Mouse (Mus musculus) limb, embryonic 12.5 days (tissue): ENCODE measurements around the gene Grm1. TPM values are rescaled to one million over a fixed set of nuclear protein-coding genes. Genes with fewer than 3 reads are reported as not detected.

Source experiments
- ATAC-seq: fragments of 200-750 bp; cut with Nextera tagmentation; 2 replicates; pipeline ENCODE4 v1.8.0; 2017; ENCODE audit warnings: low read depth, moderate TSS enrichment; ENCODE audit not compliant: insufficient number of reproducible peaks, insufficient read depth, low FRiP score, low TSS enrichment
- H3K27ac ChIP-seq: fragments of 300-500 bp; sonication (generic); 2 replicates; pipeline ENCODE4 v1.5.1; 2016; ENCODE audit warnings: mild to moderate bottlenecking, moderate library complexity
- H3K27me3 ChIP-seq: fragments of 300-500 bp; sonication (generic); 2 replicates; pipeline ENCODE4 v1.6.1; 2016; ENCODE audit warnings: mild to moderate bottlenecking, moderate library complexity
- H3K36me3 ChIP-seq: fragments of 300-500 bp; sonication (generic); 2 replicates; pipeline ENCODE4 v1.6.1; 2016; ENCODE audit warnings: mild to moderate bottlenecking, moderate library complexity
- H3K4me1 ChIP-seq: fragments of 300-500 bp; sonication (generic); replicated peaks from 2 replicates; pipeline ENCODE4 v1.6.1; 2016
- H3K4me2 ChIP-seq: fragments of 300-500 bp; sonication (generic); 2 replicates; pipeline ENCODE4 v1.6.1; 2016; ENCODE audit warnings: mild to moderate bottlenecking, moderate library complexity
- H3K4me3 ChIP-seq: fragments of 300-500 bp; sonication (generic); replicated peaks from 2 replicates; pipeline ENCODE4 v1.5.1; 2016; ENCODE audit warnings: mild to moderate bottlenecking
- H3K9ac ChIP-seq: fragments of 300-500 bp; sonication (generic); replicated peaks from 2 replicates; pipeline ENCODE4 v1.6.1; 2016; ENCODE audit warnings: mild to moderate bottlenecking, moderate library complexity
- H3K9me3 ChIP-seq: fragments of 300-500 bp; sonication (generic); 2 replicates; pipeline ENCODE4 v1.6.1; 2016; ENCODE audit warnings: mild to moderate bottlenecking, moderate library complexity
- WGBS: fragments of 180-500 bp; shearing (Covaris S2); methylation state at CpG from one replicate; pipeline ENCODE4 v1.1.7; 2016; 5-methylcytosine and 5-hydroxymethylcytosine counted together
- polyA plus RNA-seq: library from polyadenylated mRNA; unstranded; fragments of >200 nt; fragmentation: Nextera tagmentation; extraction: Ambion mirVana; gene quantifications from 2 replicates; pipeline ENCODE4 v1.2.1, GENCODE M21; 2016

Grm1 gene
- polyA plus RNA-seq = 0.03 TPM in 1 of 2 replicates, not detected in the other

DNA sequence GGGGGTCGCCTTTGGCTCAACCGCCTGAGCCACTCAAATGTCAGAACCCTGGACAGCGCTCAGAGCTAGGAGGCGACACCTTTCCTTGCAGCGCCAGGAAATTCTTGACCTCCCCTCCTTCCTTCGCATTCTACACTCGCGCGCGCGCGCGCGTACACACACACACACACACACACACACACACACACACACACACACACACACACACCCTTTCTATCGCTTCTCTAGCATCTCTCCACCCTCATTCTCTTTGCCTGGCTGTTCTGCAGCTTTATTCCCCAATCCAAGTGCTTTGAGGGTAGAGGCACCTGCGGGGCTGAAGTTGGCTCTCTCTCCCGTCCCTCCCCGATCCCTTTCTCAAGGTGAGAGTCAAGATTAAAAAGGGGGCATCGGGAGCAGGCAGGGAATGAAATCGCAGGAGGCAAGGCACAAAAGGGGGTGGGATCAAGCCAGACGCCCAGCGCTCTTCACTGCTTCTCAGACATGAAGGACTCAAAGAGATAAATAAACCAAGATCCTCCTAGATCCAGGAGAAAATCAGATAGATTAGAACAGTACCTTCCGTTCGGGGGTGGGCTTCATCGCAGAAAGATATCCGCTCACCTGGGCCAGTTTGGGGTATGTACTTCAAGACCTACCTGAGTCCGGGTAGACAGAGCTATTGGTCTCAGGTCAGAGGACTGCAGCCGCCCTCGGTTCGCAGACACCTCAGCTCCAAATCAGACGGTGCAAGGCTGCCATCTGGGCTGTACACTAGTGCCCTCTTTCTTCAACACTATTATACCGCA lies at the start of gene Grm1:
TSS of gene Grm1 (minus strand) at position 746 of the 788 bp plus-strand sequence.
- no peaks in the 10 kb centered on the region for H3K4me1 ChIP-seq
- H3K9me3 ChIP-seq = peaks cover 3% of the 10 kb centered on the region; the same call in 1 of the 2 replicates
- no peak for ATAC-seq
- no peak within 1 kb of the TSS; the same call in 1 of the 2 replicates for H3K4me3 ChIP-seq
- no peak within 1 kb of the TSS for H3K9ac ChIP-seq
- H3K36me3 ChIP-seq = no peaks in the 10 kb centered on the region
- peak within 1 kb of the TSS; percentile 24; the same call in 1 of the 2 replicates for H3K4me2 ChIP-seq
- H3K27me3 ChIP-seq = peaks cover 47% of the 10 kb centered on the region
- 2% methylated on average over 25 of the region's 32 CpGs for WGBS
- no peak within 1 kb of the TSS for H3K27ac ChIP-seq

DNA sequence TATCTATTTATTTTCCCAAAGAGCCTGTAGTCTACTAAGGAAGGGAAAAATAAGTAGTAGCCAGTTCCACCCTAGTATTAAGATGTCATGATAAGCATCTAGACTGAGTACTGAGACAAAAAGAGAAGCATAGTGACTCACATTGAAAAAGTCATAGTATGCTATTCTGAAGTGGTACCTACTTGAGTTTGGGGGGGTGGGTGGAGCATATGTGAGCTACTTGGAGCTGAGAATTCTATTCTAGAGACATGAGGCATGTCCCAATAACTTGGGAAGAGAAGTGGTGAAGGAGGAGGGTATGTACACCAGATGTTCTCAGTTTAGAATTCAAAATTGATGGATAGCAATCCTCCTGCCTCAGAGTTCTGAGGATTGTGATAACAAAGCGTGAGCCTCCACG lies 39.6 kb upstream of the Grm1 start:
- Histone ChIP-seq H3K36me3 (no peaks in the 10 kb centered on the region), H3K4me2 (no peak overlapping the region), H3K4me3 (no peak overlapping the region), H3K27me3 (no peaks in the 10 kb centered on the region), H3K4me1 (no peaks in the 10 kb centered on the region), H3K9ac (no peak overlapping the region), H3K9me3 (no peaks in the 10 kb centered on the region), H3K27ac (no peak overlapping the region)
- no peak for ATAC-seq
- 96% methylated on average over 2 of the region's 2 CpGs for WGBS

DNA sequence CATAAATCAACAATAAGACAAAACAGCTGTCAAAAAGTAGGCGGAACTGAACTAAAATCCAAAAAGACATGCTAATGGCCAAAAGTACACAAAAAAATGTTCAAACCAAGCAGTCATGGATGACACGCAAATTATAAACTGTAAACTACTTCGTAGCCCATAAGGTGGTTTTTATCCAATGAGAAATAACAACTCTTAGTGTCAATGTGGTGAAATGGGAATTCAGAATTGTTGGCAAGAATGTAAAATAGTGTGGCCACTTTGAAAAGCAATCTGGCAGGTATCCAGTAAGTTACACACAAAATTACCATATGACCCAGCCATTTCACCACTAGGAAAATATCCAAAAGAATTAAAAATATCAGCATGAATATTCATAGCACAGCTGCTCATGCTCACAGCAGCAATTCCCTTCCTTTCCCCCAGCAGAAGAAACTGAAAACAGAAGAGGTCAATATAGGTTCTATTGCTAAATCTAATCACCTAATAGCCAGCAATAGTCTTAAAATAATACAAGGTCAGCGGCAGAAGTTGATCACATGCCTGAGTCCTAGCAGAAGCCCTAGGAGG lies 16.4 kb upstream of the Grm1 start:
- Histone ChIP-seq H3K27ac (no peak overlapping the region), H3K4me1 (no peaks in the 10 kb centered on the region), H3K27me3 (no peaks in the 10 kb centered on the region), H3K36me3 (no peaks in the 10 kb centered on the region), H3K4me3 (no peak overlapping the region), H3K9me3 (no peaks in the 10 kb centered on the region), H3K9ac (no peak overlapping the region), H3K4me2 (no peak overlapping the region)
- 89% methylated on average over 4 of the region's 4 CpGs for WGBS
- no peak for ATAC-seq

DNA sequence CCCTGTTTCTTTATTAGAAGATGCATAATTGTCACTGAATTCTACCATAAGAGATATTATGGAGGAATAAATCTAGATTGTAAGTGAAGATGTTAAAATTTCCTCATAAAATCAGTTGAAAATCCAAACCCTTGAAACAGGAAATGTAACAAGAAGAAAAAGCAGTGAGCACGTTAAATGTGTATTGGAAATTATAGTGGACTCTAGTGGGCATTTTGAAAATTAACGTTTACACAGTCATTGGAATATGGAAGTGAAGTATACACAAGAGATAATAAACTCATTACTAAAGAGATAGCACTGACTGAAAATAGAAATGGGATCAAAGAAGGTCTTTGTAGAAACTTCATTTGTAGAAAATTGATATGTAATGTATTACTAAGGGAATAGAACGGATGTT lies 4.2 kb upstream of the Grm1 start:
- Histone ChIP-seq H3K4me2 (no peak overlapping the region), H3K4me1 (no peaks in the 10 kb centered on the region), H3K9ac (no peak overlapping the region), H3K36me3 (no peaks in the 10 kb centered on the region), H3K4me3 (no peak overlapping the region), H3K27ac (no peak overlapping the region), H3K9me3 (no peaks in the 10 kb centered on the region), H3K27me3 (peaks cover 20% of the 10 kb centered on the region)
- ATAC-seq = no peak
- 91% methylated on average over 3 of the region's 3 CpGs for WGBS

DNA sequence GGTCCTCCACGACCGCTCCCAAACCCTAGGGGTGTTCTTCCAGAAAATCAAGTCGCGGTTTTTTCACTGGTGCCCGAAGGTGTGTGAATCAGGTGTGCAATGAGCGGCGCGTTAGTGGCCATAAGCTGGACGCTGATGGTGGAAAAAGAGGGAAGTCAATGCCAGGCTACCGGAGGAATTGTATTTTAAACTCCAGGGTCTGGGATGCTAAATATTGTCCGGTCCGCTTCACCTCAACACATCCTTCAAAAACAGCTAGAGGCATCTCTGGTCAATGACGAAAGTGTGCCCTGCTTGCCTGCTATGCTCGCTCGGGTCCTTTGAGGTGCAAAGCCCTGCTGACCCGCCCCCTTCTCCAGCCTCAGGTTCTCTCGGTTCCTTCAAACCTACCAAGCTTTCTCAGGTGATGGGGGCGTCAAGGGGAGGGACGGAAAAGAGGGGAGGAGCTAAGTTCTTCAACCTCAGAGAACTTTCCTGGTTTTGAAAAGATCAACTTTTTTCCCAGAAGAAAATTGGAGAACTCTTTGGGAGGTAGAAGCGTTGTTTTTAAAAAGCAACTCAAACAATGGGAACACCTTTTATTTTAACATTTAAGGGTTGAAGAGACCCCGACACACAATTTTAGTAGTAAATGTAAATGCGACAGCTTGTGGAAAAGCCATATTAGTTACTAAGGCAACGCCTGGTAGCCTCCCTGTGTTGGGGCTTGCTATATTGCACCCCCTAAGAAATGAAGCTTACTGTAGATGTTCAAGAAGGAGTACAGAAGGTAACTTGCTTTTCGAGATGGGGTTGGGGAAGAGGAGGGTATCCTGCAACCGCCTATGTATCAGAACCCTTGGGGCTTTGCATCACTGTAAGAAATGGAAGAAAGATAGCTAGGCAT lies 1.2 kb downstream of the Grm1 start:
- no peak overlapping the region for H3K4me2 ChIP-seq
- peaks cover 3% of the 10 kb centered on the region; the same call in 1 of the 2 replicates for H3K9me3 ChIP-seq
- no peaks in the 10 kb centered on the region for H3K4me1 ChIP-seq
- WGBS = 8% methylated on average over 25 of the region's 25 CpGs
- peaks cover 47% of the 10 kb centered on the region for H3K27me3 ChIP-seq
- H3K36me3 ChIP-seq = no peaks in the 10 kb centered on the region
- no peak overlapping the region for H3K9ac ChIP-seq
- no peak overlapping the region for H3K4me3 ChIP-seq
- no peak for ATAC-seq
- H3K27ac ChIP-seq = no peak overlapping the region

DNA sequence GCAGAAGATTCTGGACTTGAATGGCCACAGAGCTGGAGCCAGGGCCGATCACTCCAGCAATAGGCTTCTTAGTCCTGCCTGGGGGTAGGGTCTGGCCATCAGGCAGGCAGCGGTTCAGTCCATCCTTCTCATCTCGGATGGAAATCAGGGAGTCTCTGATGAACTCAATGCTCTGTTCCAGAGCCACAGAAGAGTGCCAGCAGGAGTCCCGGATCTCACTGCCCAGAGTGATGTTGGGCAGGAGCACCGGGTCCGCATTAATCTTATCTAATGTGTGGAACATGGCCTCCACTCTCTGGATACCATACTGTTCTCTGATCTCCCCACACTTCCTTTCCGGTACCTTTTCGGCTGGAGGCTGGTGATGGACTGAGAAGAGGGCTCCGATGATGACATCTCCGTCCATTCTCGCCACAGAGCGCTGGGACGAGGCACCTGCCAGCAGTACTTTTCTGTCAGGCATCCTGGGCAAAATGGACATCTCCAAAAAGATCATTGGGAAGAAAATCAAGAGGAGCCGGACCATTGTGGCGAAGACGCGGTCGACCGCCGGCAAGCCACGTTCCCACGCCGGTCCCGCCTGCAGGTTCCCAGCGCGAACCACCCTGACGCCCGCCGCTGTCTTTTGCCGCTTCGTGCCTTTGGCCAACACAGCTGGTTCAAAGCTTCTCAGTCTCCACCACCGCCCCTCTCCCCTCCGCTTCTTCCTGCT lies 2.0 kb downstream of the Grm1 start:
- 10% methylated on average over 33 of the region's 33 CpGs for whole genome bisulfite sequencing
- no peak for ATAC-seq
- Histone ChIP-seq H3K9me3 (peaks cover 3% of the 10 kb centered on the region; the same call in 1 of the 2 replicates), H3K27ac (no peak overlapping the region), H3K4me2 (no peak overlapping the region), H3K27me3 (peaks cover 47% of the 10 kb centered on the region), H3K4me1 (no peaks in the 10 kb centered on the region), H3K9ac (no peak overlapping the region), H3K36me3 (no peaks in the 10 kb centered on the region), H3K4me3 (no peak overlapping the region)

DNA sequence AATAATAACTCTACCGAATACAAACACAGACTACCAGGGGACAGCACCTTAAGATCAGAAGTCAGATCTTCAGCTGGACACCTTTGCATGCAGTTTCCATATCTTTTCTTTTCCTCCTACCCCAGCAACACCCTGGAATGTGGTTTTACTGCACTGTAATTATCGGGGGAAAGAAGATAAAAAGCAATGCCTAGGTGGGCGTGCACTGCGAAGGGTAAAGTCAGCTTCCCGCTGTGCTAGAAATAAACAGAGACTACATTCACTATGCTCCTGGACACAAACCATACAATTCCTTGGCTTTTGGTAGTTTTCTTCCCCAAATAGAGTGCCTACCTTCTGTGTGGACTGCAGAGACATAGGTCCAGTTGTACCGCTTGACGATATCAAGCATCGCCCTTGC lies 2.6 kb downstream of the Grm1 start:
- Histone ChIP-seq H3K9ac (no peak overlapping the region), H3K4me3 (no peak overlapping the region), H3K27ac (no peak overlapping the region), H3K4me1 (no peaks in the 10 kb centered on the region), H3K9me3 (peaks cover 3% of the 10 kb centered on the region; the same call in 1 of the 2 replicates), H3K27me3 (peaks cover 47% of the 10 kb centered on the region), H3K4me2 (no peak overlapping the region), H3K36me3 (no peaks in the 10 kb centered on the region)
- WGBS = 75% methylated on average over 8 of the region's 8 CpGs
- no peak for ATAC-seq

DNA sequence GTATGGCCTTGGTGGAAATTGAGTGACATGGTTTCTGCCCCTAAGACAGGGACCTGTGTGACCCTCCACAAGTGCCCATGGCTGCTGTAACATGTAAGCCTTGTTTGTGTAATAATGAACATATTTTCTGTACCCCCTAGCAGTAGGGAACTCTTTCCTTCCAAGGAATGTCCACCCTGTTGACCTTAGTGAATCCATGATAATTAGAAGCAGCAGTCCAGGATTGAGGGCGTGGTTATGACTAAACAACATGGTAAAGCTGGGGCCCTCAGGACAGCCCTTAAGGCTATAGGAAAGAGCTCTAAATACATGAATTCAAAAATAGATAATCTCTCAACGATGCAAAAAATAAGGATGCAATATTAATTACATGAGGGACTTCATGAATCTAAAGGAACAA lies 17.0 kb downstream of the Grm1 start:
- 57% methylated on average over 2 of the region's 2 CpGs for WGBS
- Histone ChIP-seq H3K9me3 (no peaks in the 10 kb centered on the region), H3K4me3 (no peak overlapping the region), H3K4me1 (no peaks in the 10 kb centered on the region), H3K36me3 (no peaks in the 10 kb centered on the region), H3K27ac (no peak overlapping the region), H3K27me3 (no peaks in the 10 kb centered on the region), H3K4me2 (no peak overlapping the region), H3K9ac (no peak overlapping the region)
- ATAC-seq = no peak

DNA sequence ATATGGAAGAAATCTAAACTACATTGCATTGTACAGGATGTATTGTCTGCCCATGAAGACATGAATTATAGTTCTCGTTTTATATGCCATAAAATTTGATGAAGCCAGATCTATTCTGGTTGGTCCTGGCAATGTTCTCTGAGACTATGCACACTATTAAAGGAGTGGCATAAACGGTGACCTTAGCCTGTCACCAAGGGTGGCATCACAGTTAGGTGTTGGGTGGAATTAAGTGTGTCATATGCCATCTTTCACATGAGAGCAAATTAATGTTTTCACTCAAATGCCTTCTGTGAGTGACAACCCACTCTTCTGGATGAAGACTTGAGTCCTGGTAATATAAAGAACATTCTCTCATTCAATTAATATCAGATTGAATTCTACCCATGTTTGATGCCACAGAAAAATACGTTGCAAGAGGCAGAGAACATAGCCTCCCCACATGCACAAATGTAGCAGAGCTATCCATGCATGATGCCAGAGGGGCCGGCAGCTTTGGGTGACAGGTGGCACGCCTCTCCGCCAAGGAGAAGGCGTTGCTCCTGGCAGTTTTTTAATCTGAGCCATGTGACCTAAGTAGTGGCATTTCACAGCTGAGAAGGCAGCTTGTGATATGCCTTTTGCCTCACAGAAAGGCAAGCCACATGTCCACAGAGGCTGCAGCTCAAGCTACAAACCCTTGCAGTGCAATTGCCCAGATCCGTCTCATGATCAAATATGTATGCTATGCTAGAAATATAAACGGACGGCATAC lies 20.7 kb downstream of the Grm1 start:
- no peak overlapping the region for H3K4me3 ChIP-seq
- no peak overlapping the region for H3K4me2 ChIP-seq
- H3K9ac ChIP-seq = no peak overlapping the region
- H3K9me3 ChIP-seq = no peaks in the 10 kb centered on the region
- no peak overlapping the region for H3K27ac ChIP-seq
- no peaks in the 10 kb centered on the region for H3K4me1 ChIP-seq
- no peaks in the 10 kb centered on the region for H3K27me3 ChIP-seq
- whole genome bisulfite sequencing = 68% methylated on average over 10 of the region's 10 CpGs
- H3K36me3 ChIP-seq = no peaks in the 10 kb centered on the region
- ATAC-seq = no peak

DNA sequence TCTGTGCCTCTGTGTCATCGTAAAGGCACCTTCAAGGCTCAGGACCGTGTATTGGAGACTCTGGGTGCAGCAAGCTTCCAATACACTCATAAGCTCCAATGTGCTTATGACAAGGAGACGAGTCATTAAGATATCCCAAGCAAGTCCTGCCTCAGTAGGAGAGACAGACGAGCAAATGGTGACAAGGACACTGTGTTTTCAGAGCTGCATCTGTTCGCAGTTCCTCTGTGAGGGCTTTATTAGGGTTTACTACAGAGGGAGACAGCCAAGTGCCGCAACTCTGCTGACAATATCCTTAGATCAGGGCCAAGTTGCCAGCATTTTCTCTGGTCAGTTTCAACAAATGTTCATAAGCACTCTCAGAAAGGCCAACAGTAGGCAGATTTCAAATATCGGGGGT lies 32.8 kb downstream of the Grm1 start:
- no peaks in the 10 kb centered on the region for H3K27me3 ChIP-seq
- H3K9ac ChIP-seq = no peak overlapping the region
- WGBS = 77% methylated on average over 7 of the region's 7 CpGs
- H3K9me3 ChIP-seq = no peaks in the 10 kb centered on the region
- no peaks in the 10 kb centered on the region for H3K36me3 ChIP-seq
- no peak for ATAC-seq
- H3K4me3 ChIP-seq = no peak overlapping the region
- H3K4me1 ChIP-seq = no peaks in the 10 kb centered on the region
- H3K4me2 ChIP-seq = no peak overlapping the region
- H3K27ac ChIP-seq = no peak overlapping the region
